Mouse (Mus musculus) limb, embryonic 12.5 days (tissue): ENCODE measurements around the gene Sncb. TPM values are rescaled to one million over a fixed set of nuclear protein-coding genes. Genes with fewer than 3 reads are reported as not detected.

Experiments used
- ATAC-seq: fragments of 200-750 bp; cut with Nextera tagmentation; 2 replicates; pipeline ENCODE4 v1.8.0; 2017; ENCODE audit warnings: low read depth, moderate TSS enrichment; ENCODE audit not compliant: insufficient number of reproducible peaks, insufficient read depth, low FRiP score, low TSS enrichment
- H3K27ac ChIP-seq: fragments of 300-500 bp; sonication (generic); 2 replicates; pipeline ENCODE4 v1.5.1; 2016; ENCODE audit warnings: mild to moderate bottlenecking, moderate library complexity
- H3K27me3 ChIP-seq: fragments of 300-500 bp; sonication (generic); 2 replicates; pipeline ENCODE4 v1.6.1; 2016; ENCODE audit warnings: mild to moderate bottlenecking, moderate library complexity
- H3K36me3 ChIP-seq: fragments of 300-500 bp; sonication (generic); 2 replicates; pipeline ENCODE4 v1.6.1; 2016; ENCODE audit warnings: mild to moderate bottlenecking, moderate library complexity
- H3K4me1 ChIP-seq: fragments of 300-500 bp; sonication (generic); replicated peaks from 2 replicates; pipeline ENCODE4 v1.6.1; 2016
- H3K4me2 ChIP-seq: fragments of 300-500 bp; sonication (generic); 2 replicates; pipeline ENCODE4 v1.6.1; 2016; ENCODE audit warnings: mild to moderate bottlenecking, moderate library complexity
- H3K4me3 ChIP-seq: fragments of 300-500 bp; sonication (generic); replicated peaks from 2 replicates; pipeline ENCODE4 v1.5.1; 2016; ENCODE audit warnings: mild to moderate bottlenecking
- H3K9ac ChIP-seq: fragments of 300-500 bp; sonication (generic); replicated peaks from 2 replicates; pipeline ENCODE4 v1.6.1; 2016; ENCODE audit warnings: mild to moderate bottlenecking, moderate library complexity
- H3K9me3 ChIP-seq: fragments of 300-500 bp; sonication (generic); 2 replicates; pipeline ENCODE4 v1.6.1; 2016; ENCODE audit warnings: mild to moderate bottlenecking, moderate library complexity
- WGBS: fragments of 180-500 bp; shearing (Covaris S2); methylation state at CpG from one replicate; pipeline ENCODE4 v1.1.7; 2016; 5-methylcytosine and 5-hydroxymethylcytosine counted together
- polyA plus RNA-seq: library from polyadenylated mRNA; unstranded; fragments of >200 nt; fragmentation: Nextera tagmentation; extraction: Ambion mirVana; gene quantifications from 2 replicates; pipeline ENCODE4 v1.2.1, GENCODE M21; 2016

The Sncb gene
- polyA plus RNA-seq, 1 experiment from 2014 or later = not detected

DNA sequence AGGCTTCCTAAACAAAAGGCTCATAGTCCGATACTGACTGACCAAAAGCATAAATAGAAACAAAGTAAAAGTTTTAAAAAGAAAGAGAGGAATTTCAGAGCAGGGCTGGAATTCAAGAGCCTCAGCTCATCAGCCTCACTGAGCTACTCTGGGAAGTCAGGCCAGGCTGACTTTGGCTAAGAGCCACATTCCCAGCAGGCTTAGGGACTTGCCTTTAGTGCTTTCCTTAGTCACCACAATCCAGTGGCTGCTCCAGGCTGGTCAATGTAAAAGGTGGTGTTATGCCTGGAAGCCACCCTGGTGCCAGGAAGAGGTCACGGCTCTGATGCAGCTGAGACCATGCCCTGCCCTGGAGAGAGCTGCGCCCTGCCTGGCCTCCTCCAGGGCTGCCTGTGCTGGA, 14.2 kb upstream of the Sncb start:
- H3K9me3 ChIP-seq = no peaks in the 10 kb centered on the region
- 79% methylated on average over 3 of the region's 3 CpGs for WGBS
- H3K4me2 ChIP-seq = no peak overlapping the region
- H3K36me3 ChIP-seq = no peaks in the 10 kb centered on the region
- H3K9ac ChIP-seq = no peak overlapping the region
- peaks cover 10% of the 10 kb centered on the region for H3K27me3 ChIP-seq
- ATAC-seq = no peak
- no peak overlapping the region for H3K4me3 ChIP-seq
- no peaks in the 10 kb centered on the region for H3K4me1 ChIP-seq
- no peak overlapping the region for H3K27ac ChIP-seq

- no peak for ATAC-seq
- H3K36me3 ChIP-seq = no peaks in the 10 kb centered on the region
- H3K4me1 ChIP-seq = peaks cover 13% of the 10 kb centered on the region
- no peak overlapping the region for H3K27ac ChIP-seq
- H3K9ac ChIP-seq = no peak overlapping the region
- H3K9me3 ChIP-seq = no peaks in the 10 kb centered on the region
- WGBS = 78% methylated on average over 4 of the region's 4 CpGs
- peaks cover 66% of the 10 kb centered on the region for H3K27me3 ChIP-seq
- no peak overlapping the region for H3K4me2 ChIP-seq
- H3K4me3 ChIP-seq = no peak overlapping the region
These were observed 617 bp upstream of the Sncb start for GRCm38 (mm10) chr13:54767012-54767411.

DNA sequence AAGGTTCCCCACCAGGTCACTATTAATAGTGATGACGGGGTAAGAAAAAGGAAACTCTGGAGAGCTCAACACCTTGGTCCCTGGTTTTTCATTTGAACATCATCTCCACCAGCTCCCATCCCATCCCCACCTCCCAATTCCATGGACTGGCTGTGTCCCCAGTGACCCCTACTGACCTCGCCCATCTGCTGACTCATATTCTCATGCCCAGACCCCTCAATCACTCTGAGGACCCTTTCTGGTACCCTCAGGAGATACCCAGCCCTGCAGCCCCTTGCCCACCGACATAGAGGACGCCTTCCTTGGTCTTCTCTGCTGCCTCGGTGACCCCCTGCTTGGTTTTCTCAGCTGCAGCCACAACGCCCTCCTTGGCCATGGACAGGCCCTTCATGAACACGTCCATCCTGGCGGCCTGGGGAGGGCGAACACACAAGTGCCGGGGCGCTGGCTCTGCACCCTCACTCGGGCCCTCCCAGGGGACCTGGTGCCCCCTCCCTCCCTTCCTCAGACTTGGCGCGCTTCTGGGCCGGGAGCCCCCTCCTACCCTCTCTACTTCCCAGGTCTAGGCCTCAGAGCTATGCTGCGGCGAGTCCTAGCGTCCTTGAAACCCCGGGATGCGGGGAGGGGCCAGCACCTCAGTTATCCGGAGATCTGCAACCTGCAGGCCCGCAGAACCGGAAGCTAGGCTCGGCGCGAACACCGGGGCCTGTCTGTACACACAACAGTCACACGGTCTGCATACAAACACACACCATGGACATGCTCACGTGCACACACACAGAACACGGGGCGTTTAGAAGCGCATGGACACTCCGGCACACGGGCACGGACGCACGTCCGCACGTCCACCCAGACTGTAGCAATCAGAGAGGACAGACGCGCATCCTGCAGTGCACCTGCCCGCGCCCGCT, 859 bp downstream of the Sncb start:
- Histone ChIP-seq H3K4me1 (peaks cover 16% of the 10 kb centered on the region), H3K9ac (no peak overlapping the region), H3K27me3 (peaks cover 80% of the 10 kb centered on the region), H3K4me2 (peak overlapping the region; percentile 61), H3K9me3 (no peaks in the 10 kb centered on the region), H3K27ac (no peak overlapping the region), H3K4me3 (peak overlapping the region; percentile 39), H3K36me3 (no peaks in the 10 kb centered on the region)
- ATAC-seq = no peak
- 5% methylated on average over 44 of the region's 44 CpGs for WGBS

DNA sequence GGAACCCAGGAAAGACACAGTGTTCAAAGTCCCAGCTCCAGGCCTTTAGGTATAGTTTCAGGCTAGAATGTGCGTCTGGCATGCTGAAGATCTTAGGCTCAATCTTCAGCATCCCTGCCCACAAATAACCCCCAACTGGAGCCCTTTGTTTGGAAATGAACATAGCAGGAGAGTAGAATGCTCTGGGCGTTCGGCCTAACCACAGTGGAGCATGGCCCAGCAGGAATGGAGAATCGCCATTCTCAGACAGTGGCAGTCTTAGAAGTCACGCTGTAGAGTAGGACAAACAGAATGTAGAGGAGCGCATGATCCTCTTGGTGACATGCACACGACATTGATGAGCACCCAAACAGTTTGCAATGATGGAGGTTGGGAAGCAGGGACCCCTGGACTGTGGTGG, 5.5 kb downstream of the Sncb start:
- Histone ChIP-seq H3K27ac (no peak overlapping the region), H3K9ac (no peak overlapping the region), H3K4me2 (no peak overlapping the region), H3K27me3 (peaks cover 92% of the 10 kb centered on the region), H3K36me3 (no peaks in the 10 kb centered on the region), H3K4me1 (peaks cover 39% of the 10 kb centered on the region), H3K9me3 (no peaks in the 10 kb centered on the region), H3K4me3 (no peak overlapping the region)
- 81% methylated on average over 7 of the region's 7 CpGs for WGBS
- no peak for ATAC-seq

- no peak overlapping the region for H3K27ac ChIP-seq
- H3K4me2 ChIP-seq = no peak overlapping the region
- no peak overlapping the region for H3K9ac ChIP-seq
- no peak overlapping the region for H3K4me3 ChIP-seq
- no peaks in the 10 kb centered on the region for H3K9me3 ChIP-seq
- no peak for ATAC-seq
- no peaks in the 10 kb centered on the region for H3K36me3 ChIP-seq
- peaks cover 33% of the 10 kb centered on the region for H3K4me1 ChIP-seq
- 46% methylated on average over 8 of the region's 8 CpGs for WGBS
- H3K27me3 ChIP-seq = peaks cover 92% of the 10 kb centered on the region
These were observed 6.1 kb downstream of the Sncb start for GRCm38 (mm10) chr13:54760164-54760795.

DNA sequence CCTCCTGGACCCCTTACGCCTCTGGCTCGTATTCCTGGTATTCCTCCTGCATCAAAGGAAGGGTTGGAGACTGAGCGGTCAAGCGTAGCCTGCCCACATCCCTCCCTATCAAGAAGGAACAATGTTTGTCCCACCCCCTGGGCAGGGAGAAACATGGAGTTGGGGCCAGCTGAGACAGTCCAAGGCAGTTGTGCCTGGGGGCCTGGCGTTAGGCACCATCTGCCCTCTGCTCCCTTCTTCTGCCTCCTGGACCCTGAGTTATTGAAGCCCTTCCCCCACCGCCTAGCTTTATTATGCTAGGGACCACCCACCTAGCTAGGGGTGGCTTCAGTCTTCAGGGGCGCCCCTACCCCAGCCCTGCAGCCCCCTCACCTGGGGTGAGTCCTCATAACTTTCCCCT, 6.9 kb downstream of the Sncb start:
- WGBS = 6% methylated on average over 7 of the region's 7 CpGs
- Histone ChIP-seq H3K27me3 (peaks cover 90% of the 10 kb centered on the region), H3K4me2 (no peak overlapping the region), H3K27ac (no peak overlapping the region), H3K9ac (no peak overlapping the region), H3K36me3 (no peaks in the 10 kb centered on the region), H3K4me1 (peaks cover 32% of the 10 kb centered on the region), H3K4me3 (no peak overlapping the region), H3K9me3 (no peaks in the 10 kb centered on the region)
- no peak for ATAC-seq

GRCm38 (mm10) chr13:54758756-54759470, 7.5 kb downstream of the Sncb start:
- Histone ChIP-seq H3K4me1 (peaks cover 32% of the 10 kb centered on the region), H3K9ac (no peak overlapping the region), H3K9me3 (no peaks in the 10 kb centered on the region), H3K4me2 (peak overlapping the region; percentile 65), H3K36me3 (no peaks in the 10 kb centered on the region), H3K27me3 (peaks cover 90% of the 10 kb centered on the region), H3K27ac (no peak overlapping the region), H3K4me3 (0 out of 2 replicates have a peak overlapping the region, but pooled peaks have one; percentile 39)
- no peak; the same call in 1 of the 2 replicates for ATAC-seq
- WGBS = 2% methylated on average over 29 of the region's 29 CpGs

GRCm38 (mm10) chr13:54758045-54758755, 8.2 kb downstream of the Sncb start:
- Histone ChIP-seq H3K9me3 (no peaks in the 10 kb centered on the region), H3K9ac (no peak overlapping the region), H3K27ac (no peak overlapping the region), H3K4me3 (peak overlapping the region; percentile 39), H3K4me2 (peak overlapping the region; percentile 65), H3K27me3 (peaks cover 90% of the 10 kb centered on the region), H3K36me3 (no peaks in the 10 kb centered on the region), H3K4me1 (peaks cover 32% of the 10 kb centered on the region)
- WGBS = under 1% methylated on average over 43 of the region's 43 CpGs
- ATAC-seq = peak; percentile 77

GRCm38 (mm10) chr13:54757093-54757830, 9.1 kb downstream of the Sncb start:
- H3K27ac ChIP-seq = no peak overlapping the region
- H3K27me3 ChIP-seq = peaks cover 88% of the 10 kb centered on the region
- H3K4me3 ChIP-seq = peak overlapping the region; percentile 39; the same call in 1 of the 2 replicates
- peaks cover 32% of the 10 kb centered on the region for H3K4me1 ChIP-seq
- no peaks in the 10 kb centered on the region for H3K36me3 ChIP-seq
- peak overlapping the region; percentile 65 for H3K4me2 ChIP-seq
- no peaks in the 10 kb centered on the region for H3K9me3 ChIP-seq
- no peak overlapping the region for H3K9ac ChIP-seq
- no peak for ATAC-seq
- 50% methylated on average over 10 of the region's 10 CpGs for WGBS

DNA sequence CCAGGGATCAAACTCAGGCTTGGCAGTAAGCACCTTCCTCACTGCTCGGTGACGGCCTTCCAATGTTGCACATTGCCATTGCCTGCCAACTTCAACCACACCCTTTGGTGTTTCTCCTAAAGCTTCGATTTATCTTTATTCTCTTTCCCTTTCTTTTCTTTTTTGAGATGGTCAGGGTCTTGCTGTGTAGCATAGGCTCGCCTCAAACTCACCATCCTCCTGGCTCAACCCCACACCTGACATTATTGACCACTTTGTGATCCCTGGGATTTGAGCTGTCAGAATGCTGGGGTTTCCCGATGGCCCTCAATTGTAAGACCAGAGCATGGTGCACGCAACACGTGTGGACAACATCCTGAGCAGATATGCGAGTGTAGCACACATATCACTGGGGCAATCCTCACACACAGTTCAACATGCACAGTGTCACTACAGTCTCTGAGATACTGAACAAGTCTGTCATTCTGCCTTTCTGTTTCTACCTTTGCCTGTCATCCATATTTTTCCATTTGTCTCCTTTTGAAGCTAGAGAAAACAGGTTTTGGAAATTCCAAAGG, 10.2 kb downstream of the Sncb start:
- Histone ChIP-seq H3K4me1 (peaks cover 32% of the 10 kb centered on the region), H3K4me3 (no peak overlapping the region), H3K9me3 (no peaks in the 10 kb centered on the region), H3K27me3 (peaks cover 84% of the 10 kb centered on the region), H3K36me3 (no peaks in the 10 kb centered on the region), H3K27ac (no peak overlapping the region), H3K9ac (no peak overlapping the region), H3K4me2 (no peak overlapping the region)
- no peak for ATAC-seq
- 86% methylated on average over 8 of the region's 8 CpGs for WGBS
